Mouse (Mus musculus) liver, embryonic 14.5 days (tissue): ENCODE measurements around the gene Snrnp25.

Experiments
- CTCF ChIP-seq: IDR thresholded peaks from 2 replicates; pipeline ENCODE4 v1.5.1; 2016; ENCODE audit warnings: antibody characterized with exemption, low read depth, control low read depth
- EP300 ChIP-seq: IDR thresholded peaks from 2 replicates; pipeline ENCODE4 v1.6.1; 2016; ENCODE audit warnings: antibody characterized with exemption, low read depth

GRCm38 (mm10) chr11:32247068-32247467 lies 41.9 kb downstream of the Snrnp25 start:
- no peak for TF ChIP-seq EP300
- peak; percentile 81 for TF ChIP-seq CTCF
